Mouse (Mus musculus): Measurements from ENCODE around the gene Olfm4.

Gene Olfm4

GRCm38 (mm10) chr14:80026078-80026477, 42.2 kb downstream of the Olfm4 start:
- no peak for DNase-seq (ENCODE audit: low read depth in 2 of 2, low spot score in 2 of 2)

DNA sequence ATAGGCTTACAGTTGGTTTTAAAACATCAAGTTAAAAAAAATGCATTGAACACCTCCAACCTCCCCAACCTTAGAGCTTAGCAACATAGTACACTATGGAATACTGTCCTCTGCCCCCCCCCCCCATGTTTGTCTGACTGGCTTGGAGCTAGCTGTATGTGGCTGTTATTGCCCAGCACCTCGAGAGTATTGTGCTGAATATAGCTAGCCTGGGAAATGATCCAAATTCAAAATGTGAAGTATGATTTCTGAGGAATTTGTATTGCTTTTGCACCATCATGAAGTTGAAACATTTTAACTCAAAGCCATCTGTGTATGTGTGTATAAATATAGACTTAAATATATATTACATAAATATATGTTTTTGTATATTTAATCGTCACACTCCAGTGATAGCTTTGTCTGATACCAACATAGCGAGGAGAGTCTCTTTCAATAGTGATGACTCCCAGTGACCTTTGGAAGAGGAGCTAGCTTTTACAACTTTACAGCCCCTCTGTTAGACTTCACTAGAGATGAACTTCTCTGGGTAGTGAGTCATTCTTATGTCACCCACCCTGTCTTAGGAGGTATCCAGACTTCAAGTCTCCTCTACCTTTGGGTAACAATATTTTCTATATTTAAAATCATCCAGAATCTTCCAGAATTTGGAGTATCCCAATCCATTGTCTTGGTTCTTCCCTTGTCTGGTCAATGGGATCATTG, 45.6 kb downstream of the Olfm4 start:
- DNase-seq (ENCODE audit: low read depth in 2 of 2, low spot score in 2 of 2): no peak

GRCm38 (mm10) chr14:80039645-80040272, 55.9 kb downstream of the Olfm4 start:
- no peak for DNase-seq (ENCODE audit: low read depth in 2 of 2, low spot score in 2 of 2)

GRCm38 (mm10) chr14:80046104-80046734, 62.3 kb downstream of the Olfm4 start:
- DNase-seq (ENCODE audit: low read depth in 2 of 2, low spot score in 2 of 2): no peak

DNA sequence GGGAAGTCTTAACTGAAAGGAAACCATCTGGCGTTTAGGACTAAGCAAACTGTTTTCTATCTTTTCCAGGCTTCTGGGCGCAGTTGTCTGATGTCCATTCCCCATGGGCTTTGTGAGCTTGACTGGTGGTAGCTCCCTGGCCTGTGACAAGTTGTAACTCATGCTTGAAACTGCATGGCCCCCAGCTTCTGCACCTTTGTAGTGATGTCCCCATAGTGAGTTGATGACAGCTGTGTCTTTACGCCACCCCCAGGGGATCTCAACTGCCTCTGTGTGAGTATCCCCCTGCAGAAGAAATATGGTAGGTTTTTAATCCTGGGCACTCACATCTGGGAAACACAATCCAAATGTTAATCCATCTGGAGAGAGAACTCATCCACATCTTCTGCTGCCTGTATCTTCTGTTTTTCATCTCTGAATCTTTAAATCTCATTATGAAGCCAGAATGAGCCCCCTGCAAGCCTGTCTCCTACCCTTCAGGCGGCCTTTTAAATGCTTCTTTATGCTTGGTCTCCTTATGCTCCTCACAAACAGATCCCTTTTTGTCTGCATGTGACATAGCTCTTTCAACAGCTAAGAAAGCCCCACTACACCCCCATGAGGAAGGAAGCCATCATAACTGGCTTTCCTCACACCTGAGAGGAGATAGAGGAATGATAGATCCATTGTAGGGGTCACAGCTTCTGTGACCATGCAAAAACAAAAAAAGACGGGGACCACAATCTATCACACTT, 63.7 kb downstream of the Olfm4 start:
- DNase-seq (ENCODE audit: low read depth in 2 of 2, low spot score in 2 of 2): no peak

- DNase-seq (ENCODE audit: low read depth in 2 of 2, low spot score in 2 of 2): no peak
Observed at GRCm38 (mm10) chr14:80055725-80056124, 71.8 kb downstream of the Olfm4 start.

GRCm38 (mm10) chr14:80061686-80062085, 77.8 kb downstream of the Olfm4 start:
- DNase-seq (ENCODE audit: low read depth in 2 of 2, low spot score in 2 of 2): no peak

GRCm38 (mm10) chr14:80062896-80063295, 79.0 kb downstream of the Olfm4 start:
- no peak for DNase-seq (ENCODE audit: low read depth in 2 of 2, low spot score in 2 of 2)

DNA sequence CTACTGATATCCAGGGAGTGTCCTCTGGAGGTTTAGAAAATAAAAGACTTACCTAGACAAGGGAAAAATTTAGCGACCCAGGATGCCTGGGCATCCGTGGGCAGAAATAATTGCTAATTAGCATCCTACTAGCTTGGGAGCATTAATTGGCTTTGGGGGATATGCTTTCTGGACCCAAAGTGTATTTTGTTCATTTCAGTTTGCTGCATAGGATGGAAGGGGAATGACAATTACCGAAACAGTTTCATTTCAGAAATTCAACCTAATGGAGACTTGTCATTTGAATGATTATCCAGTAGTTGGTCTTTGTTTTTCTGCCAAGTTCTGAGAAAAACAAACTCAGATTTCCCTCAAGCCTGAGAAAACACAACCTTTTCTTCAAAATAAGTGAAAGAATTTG, 86.7 kb downstream of the Olfm4 start:
- DNase-seq (ENCODE audit: low read depth in 2 of 2, low spot score in 2 of 2): no peak
